Mouse (Mus musculus): Measurements from ENCODE around the gene Fam187b.

DNA sequence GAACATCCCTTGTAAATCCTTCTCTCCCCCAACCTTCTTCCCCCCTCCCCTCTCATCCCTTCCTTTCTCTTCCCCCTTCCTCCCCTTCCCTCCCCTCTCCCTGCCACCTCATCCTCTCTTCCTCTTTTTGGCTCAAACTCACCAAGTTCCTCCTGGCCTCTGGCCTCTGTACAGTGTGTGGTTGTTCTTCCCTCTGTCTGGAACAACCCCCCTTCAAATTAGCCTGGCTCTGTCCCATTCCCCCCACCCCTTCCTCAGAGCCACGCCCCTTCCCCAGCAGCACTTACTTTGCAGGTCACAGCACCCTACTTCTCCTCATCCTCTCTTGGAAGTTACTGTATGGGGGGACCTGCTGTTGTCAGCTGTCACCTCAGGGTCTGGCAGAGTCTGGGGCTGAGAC lies 34.6 kb downstream of the Fam187b start:
- no peak for TF ChIP-seq CTCF (IDR thresholded peaks at IDR 0.05; ENCODE audit: extremely low read depth, insufficient read depth, low read length)
- no peak for TF ChIP-seq POLR2A (IDR thresholded peaks at IDR 0.05; ENCODE audit: extremely low read depth, insufficient read depth, low read length)
